Mouse (Mus musculus): ENCODE measurements around the gene Rtn3. TPM values are rescaled to one million over a fixed set of nuclear protein-coding genes. Genes with fewer than 3 reads are reported as not detected.
A peak's percentile ranks its signal among the peaks of the same experiment; 100 is the strongest.
"Not testable (repeated sequence)": the region's sequence is repeated elsewhere in the genome, so short reads cannot be mapped to it uniquely, and the experiment has no call there.

The Rtn3 gene
- polyA plus RNA-seq, 1 experiment from 2014 or later = 143 TPM

GRCm38 (mm10) chr19:7417911-7418849 lies 64.9 kb downstream of the Rtn3 start:
- peak overlapping the region; percentile 84 for H3K9ac ChIP-seq
- no peaks in the 10 kb centered on the region for H3K9me3 ChIP-seq
- no peaks in the 10 kb centered on the region for H3K27me3 ChIP-seq (replicated peaks)
- peak overlapping the region; percentile 88 for H3K4me2 ChIP-seq (replicated peaks)
- H3K4me3 ChIP-seq (replicated peaks) = peak overlapping the region; percentile 86
- peak; percentile 82 for ATAC-seq
- H3K36me3 ChIP-seq = peaks cover 23% of the 10 kb centered on the region
- WGBS = 1% methylated on average over 55 of the region's 59 CpGs
- peaks cover 50% of the 10 kb centered on the region for H3K4me1 ChIP-seq (replicated peaks)
- H3K27ac ChIP-seq = peak overlapping the region; percentile 93

GRCm38 (mm10) chr19:7416834-7417735 lies 66.0 kb downstream of the Rtn3 start, which contains the start of gene 2700081O15Rik:
Gene 2700081O15Rik (plus strand): TSS chr19:7417625.
- peaks cover 14% of the 10 kb centered on the region for H3K36me3 ChIP-seq
- peak within 1 kb of the TSS; percentile 84 for H3K9ac ChIP-seq
- H3K27ac ChIP-seq = peak within 1 kb of the TSS; percentile 93
- peak within 1 kb of the TSS; percentile 86 for H3K4me3 ChIP-seq (replicated peaks)
- H3K9me3 ChIP-seq = no peaks in the 10 kb centered on the region
- H3K27me3 ChIP-seq (replicated peaks) = no peaks in the 10 kb centered on the region
- WGBS = under 1% methylated on average over 105 of the region's 107 CpGs
- H3K4me2 ChIP-seq (replicated peaks) = peak within 1 kb of the TSS; percentile 88
- peak; percentile 81 for ATAC-seq
- peaks cover 39% of the 10 kb centered on the region for H3K4me1 ChIP-seq (replicated peaks)

GRCm38 (mm10) chr19:7415916-7416833 lies 66.9 kb downstream of the Rtn3 start:
- ATAC-seq = no peak
- peak overlapping the region; percentile 84 for H3K9ac ChIP-seq
- peaks cover 5% of the 10 kb centered on the region for H3K36me3 ChIP-seq
- H3K4me1 ChIP-seq (replicated peaks) = peaks cover 30% of the 10 kb centered on the region
- H3K27ac ChIP-seq = peak overlapping the region; percentile 93
- H3K4me2 ChIP-seq (replicated peaks) = peak overlapping the region; percentile 88
- H3K4me3 ChIP-seq (replicated peaks) = peak overlapping the region; percentile 86
- WGBS = 31% methylated on average over 22 of the region's 22 CpGs
- no peaks in the 10 kb centered on the region for H3K27me3 ChIP-seq (replicated peaks)
- no peaks in the 10 kb centered on the region for H3K9me3 ChIP-seq

- Histone ChIP-seq H3K4me1 (replicated peaks) (peaks cover 5% of the 10 kb centered on the region; the same call in 1 of the 2 replicates), H3K4me3 (replicated peaks) (no peak overlapping the region), H3K9ac (no peak overlapping the region), H3K4me2 (replicated peaks) (no peak overlapping the region), H3K9me3 (no peaks in the 10 kb centered on the region), H3K36me3 (no peaks in the 10 kb centered on the region), H3K27ac (no peak overlapping the region), H3K27me3 (replicated peaks) (no peaks in the 10 kb centered on the region)
- 31% methylated on average over 2 of the region's 2 CpGs for WGBS
- ATAC-seq = no peak
Measured at GRCm38 (mm10) chr19:7412361-7412760, 70.7 kb downstream of the Rtn3 start.

GRCm38 (mm10) chr19:7404623-7405229 lies 78.4 kb downstream of the Rtn3 start:
- no peak overlapping the region for H3K9ac ChIP-seq
- H3K4me2 ChIP-seq (replicated peaks) = no peak overlapping the region
- H3K36me3 ChIP-seq = no peaks in the 10 kb centered on the region
- H3K27ac ChIP-seq = no peak overlapping the region
- no peaks in the 10 kb centered on the region for H3K9me3 ChIP-seq
- WGBS = 61% methylated on average over 9 of the region's 9 CpGs
- H3K4me1 ChIP-seq (replicated peaks) = peaks cover 8% of the 10 kb centered on the region; the same call in 1 of the 2 replicates
- H3K4me3 ChIP-seq (replicated peaks) = no peak overlapping the region
- no peaks in the 10 kb centered on the region for H3K27me3 ChIP-seq (replicated peaks)
- no peak for ATAC-seq

GRCm38 (mm10) chr19:7400635-7401034 lies 82.4 kb downstream of the Rtn3 start:
- H3K27ac ChIP-seq = no peak overlapping the region
- no peaks in the 10 kb centered on the region for H3K36me3 ChIP-seq
- H3K9me3 ChIP-seq = no peaks in the 10 kb centered on the region
- no peak for ATAC-seq
- H3K27me3 ChIP-seq (replicated peaks) = no peaks in the 10 kb centered on the region
- H3K4me3 ChIP-seq (replicated peaks) = no peak overlapping the region
- 65% methylated on average over 11 of the region's 11 CpGs for WGBS
- peaks cover 10% of the 10 kb centered on the region; the same call in 1 of the 2 replicates for H3K4me1 ChIP-seq (replicated peaks)
- H3K9ac ChIP-seq = no peak overlapping the region
- H3K4me2 ChIP-seq (replicated peaks) = no peak overlapping the region

GRCm38 (mm10) chr19:7398898-7399297 lies 84.2 kb downstream of the Rtn3 start:
- H3K9ac ChIP-seq; H3K4me3 ChIP-seq (replicated peaks); H3K36me3 ChIP-seq; H3K27me3 ChIP-seq (replicated peaks); H3K4me1 ChIP-seq (replicated peaks); ATAC-seq; H3K27ac ChIP-seq; H3K9me3 ChIP-seq: not testable (repeated sequence)
- WGBS = 36% methylated on average over 24 of the region's 24 CpGs
- 0 out of 2 replicates have a peak overlapping the region, but pooled peaks have one; percentile 28 for H3K4me2 ChIP-seq (replicated peaks)

GRCm38 (mm10) chr19:7396867-7397826 lies 85.9 kb downstream of the Rtn3 start:
- WGBS = 33% methylated on average over 10 of the region's 10 CpGs
- H3K27me3 ChIP-seq (replicated peaks); H3K9me3 ChIP-seq; H3K9ac ChIP-seq; H3K4me2 ChIP-seq (replicated peaks); H3K4me3 ChIP-seq (replicated peaks); H3K4me1 ChIP-seq (replicated peaks); H3K27ac ChIP-seq; H3K36me3 ChIP-seq: not testable (repeated sequence)
- ATAC-seq = peak; percentile 76

GRCm38 (mm10) chr19:7388488-7388887 lies 94.6 kb downstream of the Rtn3 start:
- no peaks in the 10 kb centered on the region for H3K9me3 ChIP-seq
- ATAC-seq = no peak
- no peak overlapping the region for H3K9ac ChIP-seq
- no peak overlapping the region for H3K27ac ChIP-seq
- H3K27me3 ChIP-seq (replicated peaks) = no peaks in the 10 kb centered on the region
- no peaks in the 10 kb centered on the region for H3K36me3 ChIP-seq
- no peak overlapping the region for H3K4me2 ChIP-seq (replicated peaks)
- H3K4me3 ChIP-seq (replicated peaks) = no peak overlapping the region
- H3K4me1 ChIP-seq (replicated peaks) = peaks cover 8% of the 10 kb centered on the region
- 82% methylated on average over 6 of the region's 6 CpGs for WGBS

GRCm38 (mm10) chr19:7386042-7386441 lies 97.0 kb downstream of the Rtn3 start:
- no peaks in the 10 kb centered on the region for H3K36me3 ChIP-seq
- 76% methylated on average over 2 of the region's 2 CpGs for WGBS
- no peak overlapping the region for H3K4me2 ChIP-seq (replicated peaks)

More at GRCm38 (mm10) chr19:7386042-7386441, 97.0 kb downstream of the Rtn3 start:
- no peak overlapping the region for H3K4me3 ChIP-seq (replicated peaks)
- no peak for ATAC-seq
- no peak overlapping the region for H3K27ac ChIP-seq
- no peaks in the 10 kb centered on the region for H3K27me3 ChIP-seq (replicated peaks)
- no peak overlapping the region for H3K9ac ChIP-seq
- no peaks in the 10 kb centered on the region for H3K9me3 ChIP-seq
- H3K4me1 ChIP-seq (replicated peaks) = peaks cover 14% of the 10 kb centered on the region
